Mouse (Mus musculus): ENCODE results near the gene Atp7b. TPM values are rescaled to one million over a fixed set of nuclear protein-coding genes. Genes with fewer than 3 reads are reported as not detected.
A peak's percentile ranks its signal among the peaks of the same experiment; 100 is the strongest.

Gene Atp7b
- polyA plus RNA-seq, 1 experiment from 2014 or later: 3.0 TPM

DNA sequence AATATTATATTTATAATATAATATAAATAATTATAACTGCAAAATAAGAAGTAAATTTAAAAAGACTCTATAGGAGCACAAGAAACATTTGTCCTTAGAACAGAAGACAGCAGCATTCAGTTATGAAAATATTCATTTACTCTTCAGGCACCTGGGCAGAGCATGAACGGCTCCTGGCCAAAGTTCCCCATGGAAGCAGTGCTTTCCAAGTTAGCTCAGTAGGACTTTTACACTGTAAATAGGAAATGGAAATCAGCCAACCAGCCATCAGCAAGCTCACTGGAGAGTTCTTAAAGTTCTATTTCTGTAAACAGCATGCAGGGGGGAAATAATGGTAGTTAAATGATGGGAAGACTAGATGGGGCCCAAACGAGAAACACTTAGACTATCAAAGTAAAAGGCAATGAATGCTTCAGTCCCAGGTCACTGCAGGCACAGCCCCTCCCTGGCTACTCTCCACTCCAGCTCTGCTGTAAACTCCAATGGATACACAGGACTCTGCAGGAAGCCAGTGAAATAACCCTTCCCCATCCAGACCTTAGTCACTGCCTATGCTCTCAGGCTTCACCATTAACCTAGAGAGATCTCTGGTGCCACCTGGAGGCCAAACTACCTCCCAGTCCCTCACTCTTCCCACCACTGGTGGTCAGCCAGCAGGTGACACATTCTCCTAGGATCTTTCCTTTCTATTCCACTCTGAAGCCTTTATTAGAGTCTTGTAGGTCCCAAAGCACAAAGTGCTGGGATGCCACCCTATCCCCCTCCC lies 12.2 kb downstream of the Atp7b start:
- Histone ChIP-seq H3K9ac (ENCODE audit: low read depth, low read length) (no peak overlapping the region), H3K27me3 (replicated peaks; ENCODE audit: control insufficient read depth, insufficient read depth, low read length) (no peaks in the 10 kb centered on the region), H3K9me3 (ENCODE audit: control insufficient read depth) (no peaks in the 10 kb centered on the region), H3K4me2 (replicated peaks; ENCODE audit: low read depth) (no peak overlapping the region), H3K36me3 (ENCODE audit: control insufficient read depth, insufficient read depth) (no peaks in the 10 kb centered on the region), H3K27ac (ENCODE audit: low read depth, low read length) (no peak overlapping the region), H3K4me1 (replicated peaks; ENCODE audit: control insufficient read depth, insufficient read depth, low read length) (no peaks in the 10 kb centered on the region), H3K4me3 (ENCODE audit: low read depth, low read length) (no peak overlapping the region)
- peak; percentile 87 for TF ChIP-seq CTCF (IDR thresholded peaks at IDR 0.05; ENCODE audit: low read depth)
- WGBS: 36% methylated on average over 2 of the region's 2 CpGs
- peak; percentile 83 for ATAC-seq

- H3K4me1 ChIP-seq (replicated peaks; ENCODE audit: control insufficient read depth, insufficient read depth, low read length): no peaks in the 10 kb centered on the region
- H3K4me3 ChIP-seq (ENCODE audit: low read depth, low read length): no peak overlapping the region
- no peak overlapping the region for H3K9ac ChIP-seq (ENCODE audit: low read depth, low read length)
- no peaks in the 10 kb centered on the region for H3K9me3 ChIP-seq (ENCODE audit: control insufficient read depth)
- H3K36me3 ChIP-seq (ENCODE audit: control insufficient read depth, insufficient read depth): no peaks in the 10 kb centered on the region
- H3K27ac ChIP-seq (ENCODE audit: low read depth, low read length): no peak overlapping the region
- TF ChIP-seq CTCF (IDR thresholded peaks at IDR 0.05; ENCODE audit: low read depth): no peak
- no peak for ATAC-seq
- no peaks in the 10 kb centered on the region for H3K27me3 ChIP-seq (replicated peaks; ENCODE audit: control insufficient read depth, insufficient read depth, low read length)
- H3K4me2 ChIP-seq (replicated peaks; ENCODE audit: low read depth): no peak overlapping the region
- WGBS: 43% methylated on average over 12 of the region's 12 CpGs
These were observed 16.4 kb downstream of the Atp7b start for GRCm38 (mm10) chr8:22043706-22044105.

DNA sequence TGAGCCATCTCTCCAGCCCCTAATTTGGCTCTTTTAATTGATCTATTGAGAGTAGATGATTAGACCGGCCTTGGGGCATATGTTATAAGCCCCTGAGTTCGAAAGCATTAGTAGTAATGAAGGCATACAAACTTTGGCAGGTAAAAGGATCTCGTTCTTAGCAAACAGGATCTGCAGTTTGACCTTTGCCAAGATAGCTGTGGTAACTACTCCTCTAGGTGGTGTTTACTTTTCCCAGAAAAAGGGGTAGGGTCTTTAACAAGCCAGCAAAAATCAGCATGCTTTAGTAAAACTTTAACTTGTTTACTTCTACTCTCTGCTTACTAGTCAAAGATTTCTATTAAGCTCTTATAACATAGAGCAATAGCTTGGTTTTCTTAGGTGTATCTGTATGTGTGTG lies 17.6 kb downstream of the Atp7b start:
- 55% methylated on average over 3 of the region's 3 CpGs for WGBS
- H3K36me3 ChIP-seq (ENCODE audit: control insufficient read depth, insufficient read depth): no peaks in the 10 kb centered on the region
- H3K9ac ChIP-seq (ENCODE audit: low read depth, low read length): no peak overlapping the region
- no peaks in the 10 kb centered on the region for H3K9me3 ChIP-seq (ENCODE audit: control insufficient read depth)
- no peak for TF ChIP-seq CTCF (IDR thresholded peaks at IDR 0.05; ENCODE audit: low read depth)
- no peaks in the 10 kb centered on the region for H3K4me1 ChIP-seq (replicated peaks; ENCODE audit: control insufficient read depth, insufficient read depth, low read length)
- H3K27me3 ChIP-seq (replicated peaks; ENCODE audit: control insufficient read depth, insufficient read depth, low read length): no peaks in the 10 kb centered on the region
- no peak for ATAC-seq
- no peak overlapping the region for H3K27ac ChIP-seq (ENCODE audit: low read depth, low read length)
- no peak overlapping the region for H3K4me3 ChIP-seq (ENCODE audit: low read depth, low read length)
- H3K4me2 ChIP-seq (replicated peaks; ENCODE audit: low read depth): no peak overlapping the region

DNA sequence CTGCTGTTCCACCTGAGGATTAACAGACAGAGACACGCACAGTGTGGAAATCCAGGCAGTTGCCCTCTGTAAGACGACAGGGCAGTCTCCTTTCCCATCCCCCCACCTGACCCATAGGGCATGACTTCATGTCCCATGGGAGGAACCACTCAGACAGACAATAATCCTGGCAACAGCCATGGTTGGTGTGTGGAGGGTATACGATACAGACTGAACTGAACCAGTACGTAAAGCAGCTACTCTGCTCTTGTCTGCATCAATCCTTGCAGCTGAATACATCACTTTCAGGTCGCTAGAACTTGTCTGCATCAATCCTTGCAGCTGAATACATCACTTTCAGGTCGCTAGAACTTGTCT lies 20.0 kb downstream of the Atp7b start:
- H3K36me3 ChIP-seq (ENCODE audit: control insufficient read depth, insufficient read depth): no peaks in the 10 kb centered on the region
- H3K4me1 ChIP-seq (replicated peaks; ENCODE audit: control insufficient read depth, insufficient read depth, low read length): no peaks in the 10 kb centered on the region
- no peak for ATAC-seq
- H3K27ac ChIP-seq (ENCODE audit: low read depth, low read length): no peak overlapping the region
- WGBS: 54% methylated on average over 6 of the region's 6 CpGs
- no peak overlapping the region for H3K4me2 ChIP-seq (replicated peaks; ENCODE audit: low read depth)
- H3K9ac ChIP-seq (ENCODE audit: low read depth, low read length): no peak overlapping the region
- H3K27me3 ChIP-seq (replicated peaks; ENCODE audit: control insufficient read depth, insufficient read depth, low read length): no peaks in the 10 kb centered on the region
- TF ChIP-seq CTCF (IDR thresholded peaks at IDR 0.05; ENCODE audit: low read depth): no peak
- H3K4me3 ChIP-seq (ENCODE audit: low read depth, low read length): no peak overlapping the region
- no peaks in the 10 kb centered on the region for H3K9me3 ChIP-seq (ENCODE audit: control insufficient read depth)

DNA sequence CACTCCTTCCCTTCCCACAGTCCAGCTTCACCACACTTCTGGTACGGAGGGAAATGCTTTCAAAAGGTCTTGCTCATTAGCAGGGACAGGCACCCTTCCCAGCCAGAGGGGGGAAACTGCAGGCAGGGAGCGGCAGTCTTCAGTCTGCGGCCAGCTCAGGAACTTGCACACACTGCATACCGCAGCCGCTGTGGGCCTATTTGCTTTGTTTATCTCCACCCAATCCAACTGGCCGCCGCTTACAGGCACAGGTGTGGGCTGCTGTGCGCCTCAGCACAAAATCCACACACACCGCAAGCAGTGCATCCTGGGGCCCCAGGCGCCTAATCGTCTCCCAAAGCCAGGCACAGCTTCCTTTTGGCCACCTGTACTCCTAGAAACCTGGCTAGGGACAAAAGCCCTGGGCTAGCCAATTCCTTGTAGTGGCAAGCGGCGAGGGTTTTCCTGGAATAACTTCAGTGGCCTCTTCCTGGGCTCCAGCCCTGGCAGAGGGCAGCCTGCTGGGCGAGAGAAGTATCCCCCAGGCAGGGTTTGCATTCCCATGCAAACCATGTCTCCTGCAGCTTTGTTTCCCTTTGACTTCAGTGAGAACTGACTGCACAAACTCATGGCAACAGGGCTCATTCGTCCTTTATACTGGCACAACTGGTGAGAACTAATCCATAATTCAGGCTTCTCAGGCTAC lies 20.5 kb downstream of the Atp7b start:
- Histone ChIP-seq H3K9ac (ENCODE audit: low read depth, low read length) (no peak overlapping the region), H3K9me3 (ENCODE audit: control insufficient read depth) (no peaks in the 10 kb centered on the region), H3K27me3 (replicated peaks; ENCODE audit: control insufficient read depth, insufficient read depth, low read length) (no peaks in the 10 kb centered on the region), H3K27ac (ENCODE audit: low read depth, low read length) (no peak overlapping the region), H3K4me2 (replicated peaks; ENCODE audit: low read depth) (peak overlapping the region; percentile 60), H3K4me3 (ENCODE audit: low read depth, low read length) (peak overlapping the region; percentile 17), H3K4me1 (replicated peaks; ENCODE audit: control insufficient read depth, insufficient read depth, low read length) (no peaks in the 10 kb centered on the region), H3K36me3 (ENCODE audit: control insufficient read depth, insufficient read depth) (no peaks in the 10 kb centered on the region)
- no peak for TF ChIP-seq CTCF (IDR thresholded peaks at IDR 0.05; ENCODE audit: low read depth)
- WGBS: 11% methylated on average over 15 of the region's 15 CpGs
- ATAC-seq: peak; percentile 73

DNA sequence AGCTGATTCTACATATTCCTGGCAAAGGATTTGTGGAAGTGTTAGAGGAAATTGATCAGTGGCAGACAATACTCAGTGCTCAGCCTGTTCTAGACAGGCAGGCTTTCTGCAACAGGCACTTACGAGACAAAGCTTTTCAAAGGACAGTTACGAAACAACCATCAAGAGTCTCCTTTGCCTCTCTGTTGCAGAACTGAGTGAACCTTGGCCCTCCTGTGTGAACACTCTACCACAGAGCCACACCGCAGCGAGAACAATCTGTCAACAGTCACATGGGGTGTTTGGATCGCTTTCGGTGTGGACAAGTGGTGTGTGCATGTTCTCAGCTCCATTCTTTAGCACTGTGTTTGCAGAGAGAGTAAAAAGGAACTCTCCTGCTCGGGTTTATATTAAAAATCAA lies 23.1 kb downstream of the Atp7b start:
- no peak overlapping the region for H3K4me3 ChIP-seq (ENCODE audit: low read depth, low read length)
- no peak for TF ChIP-seq CTCF (IDR thresholded peaks at IDR 0.05; ENCODE audit: low read depth)
- H3K9ac ChIP-seq (ENCODE audit: low read depth, low read length): no peak overlapping the region
- no peaks in the 10 kb centered on the region for H3K9me3 ChIP-seq (ENCODE audit: control insufficient read depth)
- 29% methylated on average over 7 of the region's 7 CpGs for WGBS
- peak; percentile 84 for ATAC-seq
- peak overlapping the region; percentile 21; the same call in 1 of the 2 replicates for H3K27ac ChIP-seq (ENCODE audit: low read depth, low read length)
- no peaks in the 10 kb centered on the region for H3K36me3 ChIP-seq (ENCODE audit: control insufficient read depth, insufficient read depth)
- no peaks in the 10 kb centered on the region for H3K4me1 ChIP-seq (replicated peaks; ENCODE audit: control insufficient read depth, insufficient read depth, low read length)
- no peaks in the 10 kb centered on the region for H3K27me3 ChIP-seq (replicated peaks; ENCODE audit: control insufficient read depth, insufficient read depth, low read length)
- H3K4me2 ChIP-seq (replicated peaks; ENCODE audit: low read depth): peak overlapping the region; percentile 21; the same call in 1 of the 2 replicates
